Mouse (Mus musculus) NIH3T3 (cell line): Measurements from ENCODE around the gene Jtb.
A peak's percentile ranks its signal among the peaks of the same experiment; 100 is the strongest.
"Not testable (repeated sequence)": the region's sequence is repeated elsewhere in the genome, so short reads cannot be mapped to it uniquely, and the experiment has no call there.

Experiments used
- DNase-seq: peaks from one replicate; pipeline ENCODE4 v3.0.0-alpha.2; 2012; ENCODE audit warnings: low read depth

The Jtb gene

DNA sequence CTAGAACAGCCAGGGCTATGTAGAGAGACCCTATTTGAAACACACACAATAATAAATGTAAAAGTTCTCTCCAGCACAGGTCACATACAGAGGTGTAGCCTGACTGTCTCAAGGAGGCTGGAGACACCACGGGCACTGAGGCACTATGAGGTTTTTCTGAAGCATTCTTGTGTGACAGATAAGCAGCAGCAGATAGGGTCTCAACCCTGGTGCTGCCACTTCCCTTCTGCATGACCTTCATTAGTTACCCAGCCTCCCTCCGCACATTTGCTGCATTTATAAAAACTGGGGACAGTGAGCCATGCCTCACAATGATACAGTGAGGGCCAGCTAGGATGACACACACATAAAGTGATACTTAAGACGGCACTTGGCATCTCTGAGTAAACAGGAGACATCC is 8.5 kb upstream of the Jtb start:
- no peak for DNase-seq

DNA sequence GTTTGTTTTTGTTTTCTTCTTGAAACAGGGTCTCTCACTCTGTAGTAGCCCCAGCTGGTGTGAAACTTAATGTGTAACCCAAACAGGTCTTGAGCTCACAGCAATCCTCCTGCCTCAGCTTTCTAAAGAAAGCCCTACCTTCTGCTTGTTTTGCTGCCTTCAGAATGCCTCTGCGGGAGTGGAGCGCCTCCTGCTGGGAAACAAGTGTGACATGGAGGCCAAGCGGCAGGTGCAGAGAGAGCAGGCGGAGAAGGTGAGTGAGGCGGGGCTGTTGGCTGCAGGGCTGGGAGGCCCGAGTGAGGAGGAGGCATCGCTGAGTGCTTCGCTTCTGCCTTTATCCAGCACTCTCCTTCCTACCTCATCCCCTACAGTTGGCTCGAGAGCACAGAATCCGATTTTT is 7.1 kb upstream of the Jtb start:
- no peak for DNase-seq

DNA sequence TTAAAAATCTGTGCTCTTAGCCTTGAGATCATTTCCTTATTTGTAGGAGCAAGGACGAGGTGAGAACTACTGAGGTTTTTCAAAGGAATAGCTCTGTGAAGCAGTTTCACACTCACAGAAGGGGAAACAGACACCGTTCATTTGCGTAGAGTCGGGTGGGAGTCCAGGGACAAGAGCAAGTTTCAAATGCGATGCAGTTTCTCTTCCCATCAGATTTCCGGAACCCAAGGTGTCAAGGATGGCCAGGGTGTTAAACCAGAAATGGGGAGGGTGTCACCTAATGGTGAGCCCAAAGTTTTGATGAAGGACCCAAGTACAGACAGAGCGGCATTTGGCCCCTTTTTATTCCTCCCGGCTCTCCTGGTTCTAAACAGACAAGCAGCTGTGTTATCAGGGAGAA is 322 bp upstream of the Jtb start:
- no peak for DNase-seq

DNA sequence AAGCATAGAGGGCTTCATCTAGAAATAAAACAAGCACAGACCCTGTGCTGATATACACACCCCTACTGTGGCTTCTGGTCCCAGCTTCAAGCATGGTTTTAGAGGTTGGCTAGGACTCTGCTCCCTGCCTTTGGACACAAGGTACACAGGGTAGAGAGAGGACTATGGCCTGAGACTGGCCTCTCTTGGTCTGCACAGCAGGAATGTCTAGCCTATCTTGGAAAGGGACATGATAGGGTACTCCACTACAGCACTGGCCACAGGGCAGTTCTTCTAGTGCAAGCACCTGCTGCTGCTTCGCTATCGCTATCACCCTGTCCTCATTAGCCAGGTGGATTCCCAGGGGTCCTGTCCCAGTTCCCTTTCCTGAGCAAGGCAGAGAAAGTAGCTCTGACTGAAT is 9.9 kb downstream of the Jtb start:
- DNase-seq = no peak

DNA sequence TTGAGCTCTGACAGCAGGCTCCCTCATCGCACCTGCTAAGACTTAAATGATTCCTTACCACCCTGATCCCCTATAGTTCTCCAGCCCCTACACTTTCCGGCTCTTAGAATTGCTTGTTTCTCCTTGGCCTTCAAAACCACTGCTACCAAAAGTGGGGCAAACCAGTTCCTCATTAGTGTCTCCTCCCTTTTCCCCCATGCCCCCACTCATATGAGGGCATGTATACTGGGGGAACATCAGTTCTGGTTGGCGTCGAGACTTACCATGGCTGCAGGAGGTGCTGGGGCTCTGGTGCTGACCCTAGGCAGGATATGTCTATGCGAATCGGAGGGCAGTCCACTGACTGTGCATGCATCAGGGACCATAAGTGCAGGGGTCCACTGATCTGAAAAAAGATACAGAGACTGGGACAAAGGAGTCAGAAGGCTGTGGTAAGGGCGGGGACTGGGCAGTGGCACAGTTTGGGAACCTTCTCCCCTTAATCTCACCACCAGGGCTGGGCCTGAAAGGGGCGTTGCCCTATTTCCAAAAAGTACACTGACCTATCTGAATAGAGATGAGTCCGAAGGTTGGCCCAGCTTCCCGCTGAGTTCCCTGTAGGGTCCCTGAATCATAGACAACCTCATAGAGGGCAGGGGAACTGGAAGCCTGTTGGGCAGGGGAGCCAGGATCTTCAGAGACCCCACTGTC is 10.4 kb downstream of the Jtb start:
- DNase-seq = no peak

DNA sequence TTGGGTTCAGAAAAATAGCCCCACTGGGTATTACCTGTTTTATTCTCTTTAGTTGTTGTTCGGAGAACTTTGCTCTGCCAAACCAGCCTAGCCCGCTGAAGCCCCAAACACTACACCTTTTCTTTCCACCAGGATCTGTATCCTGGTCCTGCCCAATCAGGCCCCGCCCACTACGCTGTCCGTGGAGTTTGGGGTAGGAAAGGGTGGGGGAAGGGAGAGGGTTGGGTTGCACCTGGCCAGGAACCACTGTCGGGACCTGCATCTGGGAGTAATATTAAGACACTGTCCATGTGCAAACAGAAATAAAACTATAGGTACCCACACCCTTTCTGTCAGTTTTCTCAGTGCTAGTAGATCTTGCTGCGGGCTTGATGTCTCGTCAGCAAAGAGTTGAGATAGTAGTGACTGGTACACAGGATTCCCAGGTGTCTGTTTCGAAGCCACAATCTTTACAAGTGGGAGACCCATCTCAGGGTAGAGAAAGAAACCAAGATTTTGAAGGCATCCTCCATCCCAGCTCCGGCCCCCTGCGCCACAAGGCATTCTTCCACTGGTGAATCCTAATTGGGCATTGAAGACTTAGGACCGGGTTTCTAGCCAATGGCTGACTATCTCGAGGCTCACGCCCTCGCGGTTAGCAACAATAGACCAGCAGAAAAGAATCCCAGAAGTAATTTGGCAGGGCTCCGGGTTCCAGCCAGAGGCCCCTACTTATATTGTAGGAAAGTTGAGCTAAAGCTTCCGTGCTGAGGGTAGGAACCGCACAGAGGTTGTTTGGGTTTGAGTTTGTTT is 11.8 kb downstream of the Jtb start, which contains the start of gene Creb3l4:
TSS of gene Creb3l4 (minus strand) at position 529 of the 792 bp plus-strand sequence.
- DNase-seq = peak; percentile 48

DNA sequence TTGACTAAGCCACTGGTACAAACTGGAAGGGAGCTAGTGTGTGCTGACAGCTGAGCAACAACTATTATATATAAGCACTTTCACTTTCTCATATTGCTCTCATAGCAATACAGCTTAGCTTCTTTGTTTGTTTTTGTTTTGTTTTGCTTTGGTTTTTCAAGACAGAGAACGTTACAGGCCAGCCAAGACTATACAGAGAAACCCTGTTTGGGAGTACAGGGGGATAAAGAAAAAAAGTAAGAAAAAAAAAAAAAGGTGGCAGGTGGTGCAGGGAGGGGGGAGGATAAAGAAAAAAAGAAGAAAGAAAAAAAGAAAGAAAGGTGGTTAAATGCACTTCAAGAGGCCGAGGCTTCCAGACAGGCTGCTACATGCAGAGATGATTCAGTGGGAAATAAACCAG is 14.0 kb downstream of the Jtb start:
- DNase-seq = no peak

DNA sequence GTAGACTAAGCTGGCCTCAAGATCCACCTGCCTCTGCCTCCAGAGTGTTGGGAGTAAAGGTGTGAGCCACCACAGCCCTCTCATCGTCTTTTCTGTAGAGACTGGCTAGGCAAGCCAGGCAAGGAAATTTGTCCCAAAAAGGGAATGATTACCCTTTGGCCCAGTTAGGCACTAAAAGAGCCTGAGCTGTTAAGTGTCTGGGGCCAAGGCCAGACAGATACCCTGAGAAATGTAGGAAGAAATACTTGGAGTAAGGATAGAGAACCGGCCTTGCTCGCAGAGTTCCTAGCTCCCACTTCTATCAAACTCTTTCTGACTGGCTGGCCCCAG is 16.2 kb downstream of the Jtb start:
- no peak for DNase-seq

DNA sequence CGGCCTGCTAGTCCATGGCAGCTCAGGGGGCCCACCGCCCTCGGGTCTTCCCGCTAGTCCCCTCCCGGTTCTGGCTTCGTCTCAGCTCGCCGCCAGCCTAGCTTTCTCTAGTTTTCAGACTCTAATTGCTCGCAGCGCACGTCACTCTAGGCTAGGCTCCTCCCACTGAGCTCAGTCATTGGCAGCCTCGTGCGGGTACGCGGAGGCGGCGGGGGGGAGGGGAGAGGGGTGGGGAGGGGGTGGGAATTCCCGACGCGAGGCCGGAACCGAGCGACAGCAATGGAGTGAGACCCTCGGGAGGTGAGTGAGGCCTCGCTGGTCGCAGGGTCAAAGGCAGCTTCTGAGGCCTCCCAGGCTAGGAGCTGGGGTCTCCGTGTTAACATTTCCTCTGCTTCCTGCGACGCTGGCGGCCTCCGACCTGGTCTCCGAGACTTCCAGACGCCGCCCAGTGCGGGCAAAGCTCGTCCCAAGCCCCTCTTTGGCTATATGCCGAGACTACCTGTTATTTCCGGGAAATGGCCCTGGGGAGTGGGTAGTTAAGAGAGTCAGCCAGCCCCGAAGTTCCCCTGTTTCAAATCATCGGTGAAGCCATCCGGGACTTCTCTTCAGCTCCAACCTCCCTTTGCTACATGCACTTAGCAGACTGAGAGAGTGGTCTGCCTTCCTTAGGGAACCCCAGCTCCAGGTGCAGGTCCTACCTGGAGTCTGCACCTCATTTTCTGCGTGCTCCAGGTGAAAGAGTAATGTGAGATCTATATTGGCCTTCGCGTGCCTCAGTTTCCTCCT is 16.8 kb downstream of the Jtb start, which contains the start of gene Slc39a1:
TSS of gene Slc39a1 (plus strand) at position 213 of the 786 bp plus-strand sequence.
- peak; percentile 98 for DNase-seq

DNA sequence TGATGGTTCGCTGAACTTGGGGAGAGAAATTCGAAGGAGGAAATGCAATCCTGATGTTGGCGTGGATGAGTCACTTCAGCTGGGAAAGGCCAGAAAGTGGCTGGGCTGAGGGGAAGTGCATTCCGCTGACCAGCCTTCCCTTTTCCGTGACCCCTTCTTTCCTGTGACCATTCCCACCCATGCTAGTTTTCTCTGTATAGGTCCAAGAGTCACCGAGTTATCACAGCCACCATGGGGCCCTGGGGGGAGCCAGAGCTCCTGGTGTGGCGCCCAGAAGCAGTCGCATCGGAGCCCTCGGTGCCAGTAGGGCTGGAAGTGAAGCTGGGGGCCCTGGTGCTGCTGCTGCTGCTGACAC is 17.3 kb downstream of the Jtb start:
- peak; percentile 81 for DNase-seq

DNA sequence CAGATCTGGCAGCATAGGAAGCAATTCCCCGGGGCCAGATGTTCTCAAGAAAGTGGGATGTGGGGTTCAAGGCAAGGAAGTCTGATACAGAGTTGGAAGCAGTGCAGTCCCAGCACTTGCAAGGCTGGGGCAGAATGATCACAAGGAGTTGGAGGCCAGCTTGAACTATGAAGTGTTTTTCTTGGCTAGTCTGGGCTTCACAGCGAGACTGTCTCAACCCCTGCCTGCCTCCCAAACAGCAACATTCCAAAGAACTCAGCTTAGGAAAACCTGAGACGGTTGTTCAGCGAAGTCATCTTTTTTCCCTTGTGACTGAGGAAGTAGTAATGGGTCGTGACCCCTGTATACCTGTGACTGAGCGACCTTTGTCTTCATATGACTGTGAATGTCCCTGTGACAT is 19.4 kb downstream of the Jtb start:
- peak; percentile 40 for DNase-seq

DNA sequence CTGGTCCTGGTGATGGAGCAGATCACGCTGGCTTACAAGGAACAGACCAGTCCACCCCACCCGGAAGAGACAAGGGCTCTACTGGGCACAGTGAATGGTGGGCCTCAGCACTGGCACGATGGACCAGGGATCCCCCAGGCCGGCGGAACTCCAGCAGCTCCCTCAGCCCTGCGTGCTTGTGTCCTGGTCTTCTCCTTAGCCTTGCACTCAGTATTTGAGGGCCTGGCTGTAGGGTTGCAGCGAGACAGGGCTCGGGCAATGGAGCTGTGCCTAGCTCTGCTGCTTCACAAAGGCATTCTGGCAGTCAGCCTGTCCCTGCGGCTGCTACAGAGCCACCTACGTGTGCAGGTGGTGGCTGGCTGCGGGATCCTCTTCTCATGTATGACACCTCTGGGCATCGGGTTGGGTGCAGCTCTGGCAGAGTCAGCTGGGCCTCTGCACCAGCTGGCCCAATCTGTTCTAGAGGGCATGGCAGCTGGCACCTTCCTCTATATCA is 20.4 kb downstream of the Jtb start:
- not testable (repeated sequence) for DNase-seq

DNA sequence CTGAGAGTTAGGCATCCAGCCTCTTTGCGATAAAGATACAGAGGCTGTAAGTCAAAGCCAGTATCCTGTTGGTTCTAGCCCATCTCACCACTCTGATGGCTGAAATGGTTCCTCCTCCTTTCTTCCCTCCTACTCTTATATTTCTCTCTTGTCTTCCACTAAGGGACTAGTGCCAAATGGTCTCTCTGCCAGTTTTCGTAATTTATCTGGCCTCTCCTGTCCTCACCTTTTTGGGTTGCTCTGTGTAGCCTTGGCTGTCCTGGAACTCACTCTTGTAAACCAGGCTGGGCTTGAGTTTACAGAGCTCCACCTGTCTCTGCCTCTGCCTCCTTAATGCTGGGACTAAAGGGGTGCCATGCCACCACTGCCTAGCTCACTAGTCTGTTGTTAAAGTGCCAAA is 21.3 kb downstream of the Jtb start:
- not testable (repeated sequence) for DNase-seq

DNA sequence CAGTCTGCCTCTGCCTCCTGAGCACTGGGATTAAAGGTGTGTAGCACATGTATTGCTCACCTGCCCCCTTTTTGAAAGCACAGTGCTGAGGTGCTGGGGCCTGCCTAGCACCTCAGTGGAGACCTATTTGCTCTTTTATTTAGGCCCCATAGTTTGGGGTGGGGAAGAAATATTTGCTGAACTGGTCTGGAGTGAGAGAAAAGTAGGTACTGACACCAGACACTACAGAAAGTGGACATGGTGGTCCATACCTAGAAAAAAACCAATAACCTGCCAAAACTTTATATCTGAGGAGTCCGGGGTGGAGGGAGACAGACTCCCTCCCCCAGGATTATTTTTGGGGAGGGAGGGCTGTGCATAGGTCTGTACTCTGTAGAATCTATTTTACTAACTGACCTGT is 21.8 kb downstream of the Jtb start:
- DNase-seq = not testable (repeated sequence)

DNA sequence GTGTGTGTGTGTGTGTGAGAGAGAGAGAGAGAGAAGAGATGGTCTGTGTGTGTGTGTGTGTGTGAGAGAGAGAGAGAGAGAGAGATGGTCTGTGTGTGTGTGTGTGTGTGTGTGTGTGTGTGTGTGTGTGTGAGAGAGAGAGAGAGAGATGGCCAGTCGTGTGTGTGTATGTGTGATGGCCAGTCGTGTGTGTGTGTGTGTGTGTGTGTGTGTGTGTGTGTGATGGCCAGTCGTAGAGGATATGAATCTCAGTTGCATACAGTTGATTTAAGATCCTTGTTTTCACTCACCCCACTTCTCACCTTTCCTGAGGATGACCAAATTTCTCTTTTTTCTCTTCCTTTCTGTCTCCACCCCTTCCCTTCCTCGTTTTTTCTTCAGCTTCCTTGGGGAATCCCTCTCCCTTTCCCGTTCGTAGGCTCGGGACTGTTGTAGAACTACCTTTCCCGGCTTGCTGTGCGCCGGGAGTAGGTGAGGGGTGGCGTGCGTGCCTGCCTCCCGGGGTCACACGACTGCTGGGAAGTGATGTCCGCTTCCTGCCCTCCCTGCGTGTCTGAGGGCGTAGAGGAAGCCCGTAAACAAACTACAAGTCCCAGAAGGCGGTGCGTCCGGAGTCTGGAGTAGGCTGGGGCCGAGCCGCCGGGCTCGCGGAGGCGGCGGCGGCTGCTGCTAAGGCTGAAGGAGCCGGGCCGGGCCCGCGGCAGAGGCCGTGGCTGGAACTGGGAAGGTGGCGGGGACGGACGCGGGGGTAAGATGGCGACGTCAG is 22.4 kb downstream of the Jtb start, which contains the start of gene Crtc2:
TSS of gene Crtc2 (plus strand) at position 511 of the 766 bp plus-strand sequence.
- peak; percentile 97 for DNase-seq

DNA sequence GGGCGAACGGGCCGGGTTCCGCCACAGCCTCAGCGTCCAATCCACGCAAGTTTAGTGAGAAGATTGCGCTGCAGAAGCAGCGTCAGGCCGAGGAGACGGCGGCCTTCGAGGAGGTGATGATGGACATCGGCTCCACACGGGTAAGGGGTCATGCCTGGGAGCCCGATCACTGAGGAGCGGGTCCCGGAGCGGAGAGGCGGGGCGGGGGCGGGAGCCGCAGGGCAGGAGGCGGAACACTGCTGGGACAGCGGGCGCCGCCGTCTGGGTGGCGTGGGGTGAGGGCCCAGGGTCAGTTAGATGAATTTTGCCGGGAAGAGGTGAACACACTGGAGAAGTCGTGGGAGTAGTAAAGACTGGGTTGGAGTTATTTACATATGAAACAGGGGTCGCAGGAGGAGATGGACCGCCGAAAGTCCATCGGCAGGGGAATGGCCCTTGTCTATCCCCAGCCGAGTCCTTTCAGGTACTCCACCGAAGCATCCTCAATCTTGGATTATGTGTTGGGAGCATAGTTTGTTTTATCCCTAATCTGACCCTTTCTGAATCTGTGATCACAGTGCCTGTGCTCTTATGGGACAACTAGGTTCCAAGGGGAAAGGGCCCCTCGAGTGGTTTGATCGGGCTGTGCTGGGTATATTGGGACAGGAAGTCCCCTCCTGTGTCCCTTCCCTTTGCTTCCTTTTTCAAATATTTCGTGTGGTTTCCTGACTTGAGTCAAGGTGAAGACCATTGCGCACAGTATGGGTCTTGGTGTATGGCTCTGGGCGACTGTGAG is 23.2 kb downstream of the Jtb start:
- no peak for DNase-seq

DNA sequence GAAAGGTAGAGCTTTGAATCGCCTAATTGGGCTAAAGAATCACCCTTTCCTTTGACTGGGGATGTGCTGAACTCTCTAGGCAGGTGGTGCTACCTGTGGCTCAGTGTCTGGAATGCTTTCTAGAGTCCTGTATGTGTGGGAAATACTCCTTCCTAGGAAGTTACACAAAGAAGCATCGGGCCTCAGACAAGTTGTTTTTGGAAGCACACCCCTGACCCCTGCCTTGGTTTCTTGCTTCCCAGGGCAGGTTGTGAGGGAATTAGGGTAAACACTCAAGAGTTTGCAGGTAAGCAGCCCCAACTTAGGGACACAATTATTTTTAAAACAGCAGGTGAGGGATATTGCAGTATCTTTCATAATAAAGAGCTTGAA is 23.8 kb downstream of the Jtb start:
- DNase-seq = no peak

DNA sequence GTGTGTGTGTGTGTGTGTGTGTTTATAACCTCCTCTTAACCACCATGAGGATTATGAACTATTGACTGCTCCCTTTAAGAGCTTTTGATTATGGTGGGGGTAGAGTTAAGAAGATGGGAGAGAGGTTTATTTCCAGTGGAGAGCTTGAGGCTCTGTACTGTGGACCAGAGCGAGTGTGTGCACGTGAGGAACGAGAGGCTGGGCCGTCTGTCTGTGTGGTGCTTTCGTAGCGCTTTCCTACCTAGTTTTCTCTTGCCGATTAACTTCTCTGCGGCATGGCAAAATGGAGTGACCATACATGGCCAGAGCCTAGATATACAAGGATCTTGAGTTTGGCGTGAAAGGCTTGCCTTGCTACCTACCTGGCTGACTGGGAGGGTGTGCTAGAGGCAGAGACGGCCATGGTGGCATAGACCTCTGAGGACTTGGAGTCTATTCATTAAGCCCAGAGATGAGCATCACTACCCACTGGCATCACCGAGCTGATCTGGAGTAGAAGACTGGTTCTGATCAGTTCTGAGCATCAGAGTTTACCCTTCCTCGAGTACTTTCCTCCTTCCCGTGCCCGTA is 24.5 kb downstream of the Jtb start:
- no peak for DNase-seq

DNA sequence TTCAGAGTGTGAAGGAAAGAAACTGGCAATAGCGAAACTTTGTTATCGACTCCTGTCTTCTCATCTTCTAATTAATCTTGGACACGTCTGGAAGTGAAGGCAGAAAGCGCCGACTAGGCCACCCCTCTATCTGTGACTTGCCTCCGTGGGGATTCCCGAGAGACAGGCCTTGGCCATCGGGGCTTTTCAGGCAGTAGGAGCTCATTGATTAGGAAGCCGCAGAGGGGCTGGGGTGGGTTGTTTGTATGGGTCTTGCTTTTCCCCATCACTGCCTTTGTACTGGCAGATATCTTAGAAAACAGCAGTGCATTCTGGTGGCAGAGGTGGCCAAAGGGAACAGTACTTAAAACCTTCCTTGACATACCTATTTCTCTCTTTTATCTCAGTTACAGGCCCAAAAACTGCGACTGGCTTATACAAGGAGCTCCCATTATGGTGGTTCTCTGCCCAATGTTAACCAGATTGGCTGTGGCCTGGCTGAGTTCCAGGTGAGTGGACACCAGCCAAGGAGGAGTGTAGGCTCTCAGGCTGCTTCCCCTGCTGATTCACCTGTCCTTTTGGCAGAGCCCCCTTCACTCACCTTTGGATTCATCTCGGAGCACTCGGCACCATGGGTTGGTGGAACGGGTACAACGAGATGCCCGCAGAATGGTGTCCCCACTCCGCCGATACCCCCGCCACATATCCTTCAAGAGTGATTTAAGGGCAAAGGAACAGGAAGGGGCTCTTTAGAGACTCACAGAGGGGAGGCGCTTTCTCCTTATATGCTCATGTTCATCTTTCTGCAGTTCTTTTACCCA is 25.5 kb downstream of the Jtb start:
- DNase-seq = no peak

DNA sequence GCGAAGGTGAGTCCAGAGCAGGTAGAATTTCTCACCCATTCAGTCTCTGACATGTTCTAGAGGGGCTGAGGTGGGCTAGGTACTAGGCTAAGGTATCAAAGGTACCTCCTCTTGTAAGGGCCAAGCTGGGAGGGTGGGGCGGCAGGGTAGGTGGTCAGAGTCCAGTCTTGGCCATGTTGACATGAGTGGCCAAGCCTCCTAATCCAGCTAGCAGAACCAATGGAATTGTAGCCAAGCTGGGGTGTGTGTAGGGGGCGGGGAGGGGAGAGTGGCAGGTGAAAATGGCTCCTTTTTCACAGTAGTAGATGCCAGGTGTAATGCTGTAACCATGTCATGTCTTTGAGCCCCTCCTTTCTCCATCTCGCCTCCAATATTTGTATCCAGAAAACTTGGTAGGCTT is 27.1 kb downstream of the Jtb start:
- no peak for DNase-seq
